Mouse (Mus musculus): ENCODE data around the gene D10Wsu102e.

DNA sequence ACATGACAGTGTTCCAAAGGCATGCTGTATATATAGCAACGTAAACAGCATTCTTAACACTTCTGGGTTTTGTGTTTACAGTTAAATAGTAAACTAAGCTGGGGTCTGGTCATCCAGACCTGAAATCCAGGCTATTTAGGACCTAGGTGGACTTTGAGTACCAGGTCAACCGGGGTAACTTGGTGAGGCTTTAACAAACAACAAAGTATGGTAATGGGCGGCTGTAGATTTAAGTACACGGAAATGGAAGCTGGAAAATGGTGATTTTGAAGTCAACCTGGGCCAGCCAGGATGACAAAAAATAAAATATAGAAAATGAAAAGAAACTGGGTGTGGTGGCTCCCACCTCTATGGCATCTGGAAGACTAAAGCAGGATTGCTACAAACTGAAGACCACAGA is 570 bp upstream of the D10Wsu102e start:
- TF ChIP-seq TAL1 (IDR thresholded peaks at IDR 0.05; ENCODE audit: low read length) (no peak), GATA1 (IDR thresholded peaks at IDR 0.05; ENCODE audit: low read length) (no peak)
